Mouse (Mus musculus) midbrain, embryonic 11.5 days (tissue): ENCODE results near the gene Cst6. TPM values are rescaled to one million over a fixed set of nuclear protein-coding genes. Genes with fewer than 3 reads are reported as not detected.
"Not testable (repeated sequence)": the region's sequence is repeated elsewhere in the genome, so short reads cannot be mapped to it uniquely, and the experiment has no call there.

Experiments used
- ATAC-seq: fragments of 200-750 bp; cut with Nextera tagmentation; 2 replicates; pipeline ENCODE4 v1.8.0; 2017; ENCODE audit warnings: moderate TSS enrichment, moderate library complexity; ENCODE audit not compliant: low FRiP score
- DNase-seq: peaks from one replicate; pipeline ENCODE4 v3.0.0; 2015; ENCODE audit warnings: low spot score; ENCODE audit errors: missing footprints
- H3K27ac ChIP-seq: fragments of 300-500 bp; sonication (generic); 2 replicates; pipeline ENCODE4 v1.5.1; 2014; ENCODE audit warnings: low read depth, low read length
- H3K27me3 ChIP-seq: fragments of 300-500 bp; sonication (generic); 2 replicates; pipeline ENCODE4 v1.6.1; 2014; ENCODE audit warnings: mild to moderate bottlenecking, low read length, moderate library complexity, mixed read lengths; ENCODE audit not compliant: control insufficient read depth, insufficient read depth
- H3K36me3 ChIP-seq: fragments of 300-500 bp; sonication (generic); 2 replicates; pipeline ENCODE4 v1.6.1; 2014; ENCODE audit warnings: mild to moderate bottlenecking, low read length, moderate library complexity, mixed read lengths; ENCODE audit not compliant: control insufficient read depth, insufficient read depth
- H3K4me1 ChIP-seq: fragments of 300-500 bp; sonication (generic); 2 replicates; pipeline ENCODE4 v1.6.1; 2014; ENCODE audit warnings: low read length; ENCODE audit not compliant: control insufficient read depth, insufficient read depth
- H3K4me2 ChIP-seq: fragments of 300-500 bp; sonication (generic); 2 replicates; pipeline ENCODE4 v1.6.1; 2014; ENCODE audit warnings: mild to moderate bottlenecking, moderate library complexity
- H3K4me3 ChIP-seq: fragments of 300-500 bp; sonication (generic); 2 replicates; pipeline ENCODE4 v1.5.1; 2014; ENCODE audit warnings: low read depth, low read length
- H3K9ac ChIP-seq: fragments of 300-500 bp; sonication (generic); 2 replicates; pipeline ENCODE4 v1.6.1; 2014; ENCODE audit warnings: low read length
- H3K9me3 ChIP-seq: fragments of 300-500 bp; sonication (generic); 2 replicates; pipeline ENCODE4 v1.6.1; 2016; ENCODE audit warnings: low read length; ENCODE audit not compliant: control insufficient read depth
- WGBS: fragments of 180-500 bp; shearing (Covaris S2); extraction: QIAGEN DNeasy Blood & Tissue Kit; methylation state at CpG from one replicate; pipeline ENCODE4 v1.1.7; 2014; 5-methylcytosine and 5-hydroxymethylcytosine counted together
- polyA plus RNA-seq: library from polyadenylated mRNA; unstranded; fragments of >200 nt; fragmentation: Nextera tagmentation; extraction: Ambion mirVana; gene quantifications from 2 replicates; pipeline ENCODE4 v1.2.1, GENCODE M21; 2014

Gene Cst6
- polyA plus RNA-seq: 1.0 and 2.1 TPM in 2 replicates

DNA sequence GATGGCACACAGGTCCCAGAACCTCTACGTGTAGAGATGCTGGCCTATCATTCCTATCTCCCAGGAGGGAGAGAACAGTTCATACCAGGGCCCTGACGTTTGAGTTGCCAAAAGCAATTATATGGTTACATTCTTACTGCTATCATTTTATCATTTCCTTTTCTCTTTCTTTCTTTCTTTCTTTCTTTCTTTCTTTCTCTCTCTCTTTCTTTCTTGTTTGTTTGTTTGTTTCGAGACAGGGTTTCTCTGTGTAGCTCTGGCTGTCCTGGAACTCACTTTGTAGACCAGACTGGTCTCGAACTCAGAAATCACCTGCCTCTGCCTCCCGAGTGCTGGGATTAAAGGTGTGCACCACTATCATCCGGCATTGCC lies at the start of gene Cst6:
Gene Cst6 (minus strand): TSS at position 73 of the 372 bp plus-strand sequence.
- H3K9ac ChIP-seq: peak within 1 kb of the TSS; percentile 62
- H3K27ac ChIP-seq, H3K9me3 ChIP-seq, H3K27me3 ChIP-seq, ATAC-seq, H3K4me1 ChIP-seq, H3K36me3 ChIP-seq, DNase-seq: not testable (repeated sequence)
- H3K4me3 ChIP-seq: peak within 1 kb of the TSS; percentile 34
- 63% methylated on average over 6 of the region's 6 CpGs for WGBS
- H3K4me2 ChIP-seq: peak within 1 kb of the TSS; percentile 67

DNA sequence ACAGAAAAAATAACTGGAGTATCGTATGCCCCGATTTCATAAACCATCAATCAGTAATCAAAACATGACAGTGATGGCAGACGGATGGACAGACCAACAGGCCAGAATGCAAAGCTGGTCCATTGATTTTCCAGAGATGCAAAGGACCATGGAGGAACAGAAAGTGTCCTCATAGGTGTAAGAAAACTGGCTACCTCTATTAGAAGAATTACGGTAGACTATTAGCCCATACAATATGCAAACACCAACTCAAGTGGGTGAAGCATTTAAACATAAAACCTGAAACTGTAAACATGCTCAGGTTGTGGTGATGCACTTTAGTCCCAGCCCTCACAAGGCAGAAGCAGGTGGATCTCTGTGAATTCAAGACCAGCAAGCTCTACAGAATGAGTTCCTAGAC lies 46.0 kb upstream of the Cst6 start:
- ATAC-seq: no peak
- 64% methylated on average over 4 of the region's 4 CpGs for WGBS

DNA sequence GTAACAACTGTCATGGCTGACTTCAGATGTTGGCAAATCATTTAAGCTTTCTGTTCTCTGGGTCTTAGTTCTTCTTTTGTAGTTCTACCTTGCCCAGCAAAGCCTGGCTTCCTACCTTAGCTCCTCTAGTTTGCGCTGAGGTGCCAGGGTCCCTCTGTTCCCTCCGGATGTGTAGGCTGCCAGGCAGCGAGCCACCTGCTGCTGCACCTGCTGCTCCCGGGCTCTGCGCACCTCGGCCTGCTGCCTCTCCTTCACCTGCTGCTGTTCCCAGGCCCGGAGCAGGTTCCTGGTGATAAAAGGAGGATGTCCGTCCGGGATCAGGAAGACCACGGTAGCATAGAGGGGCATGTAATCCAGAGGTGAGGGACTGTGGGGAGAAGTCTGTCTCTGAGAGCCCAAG lies 44.8 kb upstream of the Cst6 start:
- no peaks in the 10 kb centered on the region for H3K27me3 ChIP-seq
- no peak overlapping the region for H3K4me3 ChIP-seq
- no peak overlapping the region for H3K4me2 ChIP-seq
- H3K9me3 ChIP-seq: no peaks in the 10 kb centered on the region
- no peaks in the 10 kb centered on the region for H3K36me3 ChIP-seq
- ATAC-seq (no peak), DNase-seq (peak; percentile 23)
- H3K4me1 ChIP-seq: peaks cover 10% of the 10 kb centered on the region
- no peak overlapping the region for H3K27ac ChIP-seq
- 56% methylated on average over 10 of the region's 10 CpGs for WGBS
- H3K9ac ChIP-seq: no peak overlapping the region

More for the DNA sequence above, 46.0 kb upstream of the Cst6 start:
- Histone ChIP-seq H3K4me3 (no peak overlapping the region), H3K27me3 (no peaks in the 10 kb centered on the region), H3K9me3 (no peaks in the 10 kb centered on the region), H3K4me2 (no peak overlapping the region), H3K27ac (no peak overlapping the region), H3K4me1 (no peaks in the 10 kb centered on the region), H3K9ac (no peak overlapping the region), H3K36me3 (no peaks in the 10 kb centered on the region)
- peak; percentile 80 for DNase-seq

DNA sequence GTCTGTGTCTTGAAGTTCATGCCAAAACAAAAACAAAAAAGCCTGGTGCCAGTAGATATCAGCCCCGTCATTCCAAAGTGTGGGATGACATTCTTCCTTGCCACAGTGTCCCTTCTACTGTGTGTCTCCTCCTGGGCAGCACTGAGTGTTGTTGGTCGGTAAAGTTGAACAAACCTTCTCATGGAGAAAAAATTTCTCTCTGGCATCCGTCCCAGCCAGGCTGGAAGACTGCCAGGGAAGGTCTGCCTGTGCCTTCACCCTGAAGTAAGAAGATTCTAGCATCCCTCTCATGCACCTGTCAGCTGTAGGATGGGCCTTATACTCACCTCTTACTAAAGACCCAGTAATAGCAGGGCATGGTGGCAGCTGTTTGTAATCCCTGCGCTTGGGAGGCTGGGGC lies 43.5 kb upstream of the Cst6 start:
- ATAC-seq: no peak
- Histone ChIP-seq H3K4me1 (peaks cover 11% of the 10 kb centered on the region), H3K4me3 (no peak overlapping the region), H3K27me3 (no peaks in the 10 kb centered on the region), H3K27ac (no peak overlapping the region), H3K36me3 (no peaks in the 10 kb centered on the region), H3K9me3 (no peaks in the 10 kb centered on the region), H3K4me2 (no peak overlapping the region), H3K9ac (no peak overlapping the region)
- WGBS: 78% methylated on average over 4 of the region's 4 CpGs
- DNase-seq: peak; percentile 21

GRCm38 (mm10) chr19:5390416-5390815 lies 41.0 kb upstream of the Cst6 start:
- no peak overlapping the region for H3K4me3 ChIP-seq
- H3K4me2 ChIP-seq: no peak overlapping the region; the same call in 1 of the 2 replicates
- peak overlapping the region; percentile 9; the same call in 1 of the 2 replicates for H3K9ac ChIP-seq
- H3K36me3 ChIP-seq: peaks cover 2% of the 10 kb centered on the region
- peaks cover 24% of the 10 kb centered on the region for H3K4me1 ChIP-seq
- ATAC-seq (no peak), DNase-seq (no peak)
- no peak overlapping the region for H3K27ac ChIP-seq
- no peaks in the 10 kb centered on the region for H3K9me3 ChIP-seq
- WGBS: 81% methylated on average over 8 of the region's 8 CpGs
- H3K27me3 ChIP-seq: no peaks in the 10 kb centered on the region

DNA sequence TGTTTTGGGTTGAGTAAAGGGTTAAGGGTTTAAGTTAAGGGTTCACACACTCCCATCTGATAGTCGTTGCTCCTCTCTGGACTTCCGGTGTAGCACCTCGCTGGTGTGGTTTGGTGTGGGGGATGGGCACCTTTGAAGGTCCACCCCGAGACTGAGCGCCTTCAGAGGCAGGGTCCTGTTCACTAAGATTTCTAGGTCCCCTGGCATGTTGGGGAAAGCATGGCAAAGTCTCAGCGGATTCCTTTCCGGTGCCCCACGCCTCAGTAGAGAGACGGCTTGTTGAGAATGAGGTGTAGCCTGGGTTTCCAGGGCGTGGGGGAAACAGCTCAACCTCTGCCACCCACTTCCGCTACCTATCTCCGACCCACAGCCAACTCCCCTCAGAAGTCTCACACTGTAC lies 40.3 kb upstream of the Cst6 start:
- peak; percentile 85 for DNase-seq

DNA sequence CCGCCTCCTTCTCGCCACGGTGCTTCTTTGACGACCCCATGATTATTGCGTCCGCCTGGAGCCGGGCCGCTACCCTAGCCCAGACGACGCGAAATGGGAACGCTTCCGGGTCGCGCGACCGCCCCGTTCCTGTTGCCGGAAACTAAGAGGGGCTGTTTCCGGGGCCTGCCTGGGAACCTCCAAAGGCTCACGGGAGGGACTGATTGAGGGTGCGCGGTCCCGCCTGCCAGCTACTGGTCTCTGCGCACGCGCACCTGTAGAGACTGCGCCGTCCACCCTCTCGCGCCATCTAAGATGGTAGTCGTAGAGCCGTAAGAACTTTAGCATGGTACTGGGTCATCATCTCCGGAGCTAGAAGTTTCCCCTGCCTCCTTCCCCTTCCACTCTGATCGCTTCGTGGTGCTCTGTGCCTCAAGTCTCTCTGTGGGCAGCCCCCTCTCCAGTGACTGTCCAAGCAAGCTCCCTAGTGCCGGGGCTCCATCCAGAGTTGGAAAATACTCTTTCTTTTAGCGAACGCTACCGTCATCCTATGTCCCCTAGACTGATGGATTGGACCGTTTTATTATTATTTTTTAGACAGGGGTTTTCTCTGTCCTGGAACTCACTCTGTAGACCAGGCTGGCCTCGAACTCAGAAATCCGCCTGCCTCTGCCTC lies 39.3 kb upstream of the Cst6 start, which contains the start of gene Sart1:
Gene Sart1 (minus strand): TSS at position 116 of the 655 bp plus-strand sequence.
- DNase-seq (peak; percentile 99), ATAC-seq (peak; percentile 95)
- H3K4me3 ChIP-seq: peak within 1 kb of the TSS; percentile 100
- H3K4me2 ChIP-seq: peak within 1 kb of the TSS; percentile 97
- peaks cover 24% of the 10 kb centered on the region for H3K4me1 ChIP-seq
- H3K9ac ChIP-seq: peak within 1 kb of the TSS; percentile 87
- H3K27ac ChIP-seq: peak within 1 kb of the TSS; percentile 57
- 2% methylated on average over 43 of the region's 43 CpGs for WGBS
- no peaks in the 10 kb centered on the region for H3K27me3 ChIP-seq
- H3K9me3 ChIP-seq: no peaks in the 10 kb centered on the region
- H3K36me3 ChIP-seq: peaks cover 13% of the 10 kb centered on the region

More for the DNA sequence above, 40.3 kb upstream of the Cst6 start:
- Histone ChIP-seq H3K4me3 (peak overlapping the region; percentile 100), H3K4me2 (peak overlapping the region; percentile 97), H3K36me3 (peaks cover 4% of the 10 kb centered on the region), H3K9ac (peak overlapping the region; percentile 87; the same call in 1 of the 2 replicates), H3K27me3 (no peaks in the 10 kb centered on the region), H3K4me1 (peaks cover 24% of the 10 kb centered on the region), H3K9me3 (no peaks in the 10 kb centered on the region), H3K27ac (no peak overlapping the region)
- WGBS: 57% methylated on average over 12 of the region's 12 CpGs
- ATAC-seq: no peak

DNA sequence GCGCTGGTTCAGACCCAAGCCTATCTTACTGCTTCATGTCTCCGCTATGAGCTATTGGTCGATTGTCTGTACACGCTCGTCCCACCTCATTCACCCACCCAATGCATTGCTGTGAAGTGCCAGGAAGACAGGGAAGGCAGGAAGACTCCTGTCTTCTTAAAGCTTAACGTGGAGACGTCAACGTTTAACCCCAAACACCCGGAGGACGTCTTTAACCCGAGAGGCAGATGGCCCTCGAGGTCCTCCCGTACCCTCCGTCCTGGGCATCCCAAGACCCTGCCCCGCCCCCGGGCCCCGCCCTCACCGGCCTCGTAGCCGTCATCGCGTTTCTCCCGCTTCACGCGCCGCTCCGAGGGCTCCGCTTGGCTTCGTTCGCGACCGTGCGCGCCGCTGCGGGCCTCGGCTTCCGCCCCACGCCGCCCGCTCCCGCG lies 38.7 kb upstream of the Cst6 start:
- WGBS: under 1% methylated on average over 43 of the region's 43 CpGs
- Histone ChIP-seq H3K9me3 (no peaks in the 10 kb centered on the region), H3K36me3 (peaks cover 19% of the 10 kb centered on the region), H3K4me1 (peaks cover 24% of the 10 kb centered on the region), H3K27ac (peak overlapping the region; percentile 57), H3K27me3 (no peaks in the 10 kb centered on the region), H3K9ac (peak overlapping the region; percentile 87), H3K4me3 (peak overlapping the region; percentile 100), H3K4me2 (peak overlapping the region; percentile 97)
- peak; percentile 89 for DNase-seq
- peak; percentile 60 for ATAC-seq

DNA sequence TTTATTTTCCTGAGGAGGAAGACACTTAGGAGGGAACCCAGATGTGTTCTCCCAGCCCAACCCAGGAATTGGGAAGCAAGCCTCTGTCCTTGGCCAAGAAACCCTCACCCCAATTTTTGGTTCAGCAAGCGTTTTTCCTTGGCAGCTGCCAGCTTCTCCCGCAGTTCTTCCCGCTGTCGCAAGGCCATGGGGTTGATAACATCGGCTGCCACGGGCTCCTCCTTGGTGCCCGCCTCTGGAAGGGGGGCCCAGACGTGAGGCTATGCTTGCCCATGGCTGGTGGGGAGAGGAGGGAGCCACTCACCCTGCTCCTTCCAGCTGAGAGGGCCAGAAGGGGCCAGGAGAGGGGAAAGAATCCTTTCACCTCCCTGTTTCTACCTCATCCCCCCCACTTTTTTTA lies 35.3 kb upstream of the Cst6 start:
- H3K27me3 ChIP-seq: no peaks in the 10 kb centered on the region
- DNase-seq (no peak), ATAC-seq (no peak)
- H3K4me3 ChIP-seq: no peak overlapping the region
- no peak overlapping the region for H3K4me2 ChIP-seq
- H3K27ac ChIP-seq: no peak overlapping the region
- WGBS: 95% methylated on average over 8 of the region's 8 CpGs
- H3K9ac ChIP-seq: no peak overlapping the region
- peaks cover 45% of the 10 kb centered on the region for H3K36me3 ChIP-seq
- H3K9me3 ChIP-seq: no peaks in the 10 kb centered on the region
- H3K4me1 ChIP-seq: peaks cover 18% of the 10 kb centered on the region
